Mouse (Mus musculus): ENCODE measurements around the gene Ace. TPM values are rescaled to one million over a fixed set of nuclear protein-coding genes. Genes with fewer than 3 reads are reported as not detected.

The Ace gene
- polyA plus RNA-seq, 1 experiment from 2014 or later: 0.44 TPM

DNA sequence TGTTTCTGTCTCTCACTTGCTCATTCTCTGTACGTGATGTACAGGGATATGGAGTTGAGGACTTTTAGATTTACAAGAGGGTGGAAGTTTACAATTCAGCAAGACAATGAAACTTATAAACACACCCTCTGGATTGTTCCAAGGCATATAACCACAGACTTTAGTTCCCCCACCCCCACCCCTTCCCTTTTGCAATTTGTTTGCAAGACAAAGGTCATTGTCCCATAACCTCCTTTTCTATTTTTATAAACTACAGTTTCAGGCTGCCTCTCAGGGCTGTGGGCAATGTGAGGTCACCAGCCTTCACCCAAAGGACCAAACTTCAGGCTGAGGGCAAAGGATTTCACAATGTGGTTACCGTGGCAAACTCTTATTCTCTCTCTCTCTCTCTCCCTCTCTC lies 22.5 kb downstream of the Ace start:
- DNase-seq (ENCODE audit: low spot score) (no peak), ATAC-seq (ENCODE audit: insufficient read depth, low FRiP score, low TSS enrichment) (no peak)
- H3K27me3 ChIP-seq (ENCODE audit: control insufficient read depth, insufficient read depth, low read length): no peaks in the 10 kb centered on the region
- no peak overlapping the region for H3K4me3 ChIP-seq (ENCODE audit: low read depth, low read length)
- no peaks in the 10 kb centered on the region for H3K4me1 ChIP-seq (ENCODE audit: control insufficient read depth, insufficient read depth, low read length)
- 59% methylated on average over 2 of the region's 2 CpGs for WGBS
- no peak overlapping the region for H3K4me2 ChIP-seq (ENCODE audit: low read depth)
- no peak overlapping the region for H3K27ac ChIP-seq (ENCODE audit: low read depth, low read length)
- no peak overlapping the region for H3K9ac ChIP-seq (ENCODE audit: low read length)
- H3K9me3 ChIP-seq (ENCODE audit: control insufficient read depth, low read length): no peaks in the 10 kb centered on the region
- no peaks in the 10 kb centered on the region for H3K36me3 ChIP-seq (ENCODE audit: control insufficient read depth, insufficient read depth, low read length)

DNA sequence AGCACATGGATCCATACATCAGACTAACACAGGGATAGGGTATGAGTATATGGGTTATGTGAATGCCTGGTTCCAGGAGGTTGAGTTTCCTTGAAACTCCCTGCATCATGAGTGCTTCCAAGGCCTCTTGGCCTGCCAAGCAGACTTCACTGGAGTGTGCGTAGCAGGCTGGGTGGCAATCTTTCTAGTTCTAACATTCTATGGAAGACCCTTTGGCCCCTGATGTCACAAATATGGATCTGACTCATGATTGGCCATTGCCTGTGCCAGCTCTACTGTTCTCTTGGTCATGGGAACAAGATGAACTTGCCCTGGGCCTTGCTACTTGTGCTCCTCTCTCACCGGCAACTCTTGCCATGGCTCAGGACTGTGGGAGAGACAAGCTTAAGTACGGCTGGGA lies 26.6 kb downstream of the Ace start, which contains the start of gene Ace3:
Gene Ace3, plus strand, starts transcription at position 301 of the 400 bp plus-strand sequence.
- H3K36me3 ChIP-seq (ENCODE audit: control insufficient read depth, insufficient read depth, low read length): no peaks in the 10 kb centered on the region
- no peak for DNase-seq (ENCODE audit: low spot score)
- WGBS: 91% methylated on average over 3 of the region's 3 CpGs
- H3K4me3 ChIP-seq (ENCODE audit: low read depth, low read length): no peak within 1 kb of the TSS
- H3K27ac ChIP-seq (ENCODE audit: low read depth, low read length): no peak within 1 kb of the TSS
- ATAC-seq (ENCODE audit: insufficient read depth, low FRiP score, low TSS enrichment): no peak
- H3K27me3 ChIP-seq (ENCODE audit: control insufficient read depth, insufficient read depth, low read length): no peaks in the 10 kb centered on the region
- H3K9me3 ChIP-seq (ENCODE audit: control insufficient read depth, low read length): no peaks in the 10 kb centered on the region
- no peaks in the 10 kb centered on the region for H3K4me1 ChIP-seq (ENCODE audit: control insufficient read depth, insufficient read depth, low read length)
- H3K9ac ChIP-seq (ENCODE audit: low read length): no peak within 1 kb of the TSS
- H3K4me2 ChIP-seq (ENCODE audit: low read depth): no peak within 1 kb of the TSS

DNA sequence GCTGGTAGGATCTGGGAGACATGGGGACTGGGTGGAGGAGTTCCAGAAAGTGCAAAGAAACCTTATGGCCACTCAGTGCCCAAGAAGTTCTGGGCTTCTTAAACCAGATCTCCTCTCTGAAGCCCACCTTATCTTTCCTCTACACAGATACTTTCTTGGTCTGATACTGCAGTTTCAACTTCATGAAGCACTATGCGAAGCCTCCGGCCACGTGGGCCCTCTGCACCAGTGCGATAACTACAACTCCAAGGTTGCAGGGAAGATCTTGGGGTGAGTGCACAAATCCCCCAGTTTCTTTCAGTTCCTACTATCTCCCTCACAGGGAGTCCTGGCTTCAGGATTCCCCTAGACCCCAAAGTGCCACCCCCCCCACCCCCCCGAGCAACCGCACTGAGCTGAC lies 32.3 kb downstream of the Ace start:
- 94% methylated on average over 6 of the region's 6 CpGs for WGBS
- H3K9me3 ChIP-seq (ENCODE audit: control insufficient read depth, low read length): no peaks in the 10 kb centered on the region
- no peak for DNase-seq (ENCODE audit: low spot score)
- no peaks in the 10 kb centered on the region for H3K36me3 ChIP-seq (ENCODE audit: control insufficient read depth, insufficient read depth, low read length)
- ATAC-seq (ENCODE audit: insufficient read depth, low FRiP score, low TSS enrichment): no peak
- no peak overlapping the region for H3K4me3 ChIP-seq (ENCODE audit: low read depth, low read length)
- no peaks in the 10 kb centered on the region for H3K4me1 ChIP-seq (ENCODE audit: control insufficient read depth, insufficient read depth, low read length)
- H3K9ac ChIP-seq (ENCODE audit: low read length): no peak overlapping the region
- H3K27ac ChIP-seq (ENCODE audit: low read depth, low read length): no peak overlapping the region
- no peaks in the 10 kb centered on the region for H3K27me3 ChIP-seq (ENCODE audit: control insufficient read depth, insufficient read depth, low read length)
- no peak overlapping the region for H3K4me2 ChIP-seq (ENCODE audit: low read depth)

DNA sequence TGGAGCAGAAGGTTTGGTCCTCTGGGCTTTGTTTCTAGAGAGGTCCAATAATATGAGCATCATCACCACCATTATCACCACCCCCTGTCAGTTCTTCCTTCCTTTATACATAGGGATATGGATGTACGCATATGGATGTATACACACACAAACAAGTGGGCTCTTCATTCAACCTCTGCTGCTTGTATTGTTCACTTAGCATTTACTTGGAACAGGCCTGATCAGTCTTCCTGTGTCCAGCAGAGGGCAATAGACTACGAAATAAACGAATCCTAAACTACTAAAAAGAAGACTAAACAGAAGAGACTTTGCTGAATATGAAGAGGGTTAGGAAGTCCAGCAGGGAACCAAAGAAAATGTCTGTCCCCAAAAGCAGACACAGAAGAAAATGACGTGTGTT lies 34.0 kb downstream of the Ace start:
- no peaks in the 10 kb centered on the region for H3K36me3 ChIP-seq (ENCODE audit: control insufficient read depth, insufficient read depth, low read length)
- no peaks in the 10 kb centered on the region for H3K9me3 ChIP-seq (ENCODE audit: control insufficient read depth, low read length)
- no peak overlapping the region for H3K9ac ChIP-seq (ENCODE audit: low read length)
- no peak overlapping the region for H3K27ac ChIP-seq (ENCODE audit: low read depth, low read length)
- no peaks in the 10 kb centered on the region for H3K27me3 ChIP-seq (ENCODE audit: control insufficient read depth, insufficient read depth, low read length)
- no peak overlapping the region for H3K4me3 ChIP-seq (ENCODE audit: low read depth, low read length)
- H3K4me2 ChIP-seq (ENCODE audit: low read depth): no peak overlapping the region
- DNase-seq (ENCODE audit: low spot score): no peak
- no peaks in the 10 kb centered on the region for H3K4me1 ChIP-seq (ENCODE audit: control insufficient read depth, insufficient read depth, low read length)
- 56% methylated on average over 4 of the region's 4 CpGs for WGBS
- no peak for ATAC-seq (ENCODE audit: insufficient read depth, low FRiP score, low TSS enrichment)

DNA sequence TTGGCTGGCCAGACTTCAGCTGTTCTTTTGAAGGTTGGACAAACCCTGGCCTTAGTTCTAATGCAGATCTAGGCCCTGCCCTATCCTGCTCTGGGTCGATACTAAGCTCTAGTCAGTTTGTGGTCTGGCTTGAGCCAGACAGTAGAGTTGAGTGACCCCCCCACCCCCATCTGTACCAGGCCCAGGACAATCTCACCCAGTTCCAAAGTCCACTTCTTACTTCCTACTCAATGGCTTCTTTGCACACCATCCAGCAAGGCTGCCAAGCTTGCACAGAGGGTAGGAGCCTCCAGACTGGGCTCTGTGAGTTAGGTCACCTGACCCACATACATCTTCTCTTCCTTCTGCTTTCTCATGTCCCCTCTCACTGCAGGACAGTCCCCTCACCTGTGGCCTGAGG lies 36.8 kb downstream of the Ace start:
- H3K9me3 ChIP-seq (ENCODE audit: control insufficient read depth, low read length): no peaks in the 10 kb centered on the region
- no peak for ATAC-seq (ENCODE audit: insufficient read depth, low FRiP score, low TSS enrichment)
- H3K36me3 ChIP-seq (ENCODE audit: control insufficient read depth, insufficient read depth, low read length): no peaks in the 10 kb centered on the region
- no peak overlapping the region for H3K4me2 ChIP-seq (ENCODE audit: low read depth)
- no peak for DNase-seq (ENCODE audit: low spot score)
- no peaks in the 10 kb centered on the region for H3K27me3 ChIP-seq (ENCODE audit: control insufficient read depth, insufficient read depth, low read length)
- no peak overlapping the region for H3K27ac ChIP-seq (ENCODE audit: low read depth, low read length)
- H3K4me3 ChIP-seq (ENCODE audit: low read depth, low read length): no peak overlapping the region
- no peaks in the 10 kb centered on the region; the same call in 1 of the 2 replicates for H3K4me1 ChIP-seq (ENCODE audit: control insufficient read depth, insufficient read depth, low read length)
- WGBS: 68% methylated on average over 1 of the region's 1 CpGs
- no peak overlapping the region for H3K9ac ChIP-seq (ENCODE audit: low read length)

DNA sequence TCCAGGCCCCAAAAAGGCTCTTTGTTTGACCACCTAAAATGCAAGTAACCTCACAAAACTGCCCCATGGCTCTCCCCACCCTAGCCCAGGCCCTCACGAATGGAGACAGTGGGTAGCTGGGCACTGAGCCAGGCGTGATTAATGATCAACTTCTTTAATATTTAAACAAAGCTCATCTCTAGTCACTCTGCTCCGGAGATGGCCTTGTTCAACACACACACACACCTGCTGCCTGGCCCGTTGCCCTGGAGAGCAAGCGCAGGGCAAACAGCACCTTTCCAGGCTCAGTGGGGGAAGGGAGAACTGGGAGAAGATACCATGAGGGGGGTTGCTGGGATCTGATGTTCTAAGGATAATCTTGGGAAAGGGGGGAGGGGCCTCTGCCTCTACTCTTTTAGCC lies 38.2 kb downstream of the Ace start:
- Histone ChIP-seq H3K4me1 (ENCODE audit: control insufficient read depth, insufficient read depth, low read length) (no peaks in the 10 kb centered on the region; the same call in 1 of the 2 replicates), H3K4me3 (ENCODE audit: low read depth, low read length) (no peak overlapping the region), H3K9me3 (ENCODE audit: control insufficient read depth, low read length) (no peaks in the 10 kb centered on the region), H3K4me2 (ENCODE audit: low read depth) (no peak overlapping the region), H3K36me3 (ENCODE audit: control insufficient read depth, insufficient read depth, low read length) (no peaks in the 10 kb centered on the region), H3K27me3 (ENCODE audit: control insufficient read depth, insufficient read depth, low read length) (0 out of 2 replicates have a peak, but pooled peaks cover 3% of the 10 kb centered on the region), H3K9ac (ENCODE audit: low read length) (no peak overlapping the region), H3K27ac (ENCODE audit: low read depth, low read length) (no peak overlapping the region)
- WGBS: 48% methylated on average over 5 of the region's 5 CpGs
- ATAC-seq (ENCODE audit: insufficient read depth, low FRiP score, low TSS enrichment) (no peak), DNase-seq (ENCODE audit: low spot score) (no peak)

DNA sequence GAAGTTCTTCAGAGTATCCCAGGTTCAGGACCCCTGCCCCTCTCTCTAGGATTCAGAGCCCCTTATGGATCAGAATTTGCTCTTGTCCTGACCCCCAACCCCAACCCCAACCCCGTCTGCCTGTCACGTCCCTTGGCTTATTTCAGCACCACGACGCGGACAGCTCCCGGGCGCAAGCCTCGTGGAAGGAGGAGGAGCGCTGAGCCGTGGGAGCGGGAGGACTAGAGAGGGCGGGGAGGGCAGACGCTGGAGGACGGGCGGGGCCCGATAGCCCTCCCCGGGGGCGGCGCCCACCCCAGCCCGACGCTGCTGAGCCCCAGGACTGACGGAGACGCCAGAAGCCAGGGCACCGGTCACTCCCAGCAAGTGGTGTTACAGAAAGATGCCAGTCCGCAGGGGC lies 40.1 kb downstream of the Ace start, which contains the start of gene Kcnh6:
Gene Kcnh6, plus strand, starts transcription at position 304 of the 400 bp plus-strand sequence.
- no peak within 1 kb of the TSS for H3K4me3 ChIP-seq (ENCODE audit: low read depth, low read length)
- under 1% methylated on average over 24 of the region's 25 CpGs for whole genome bisulfite sequencing

DNA sequence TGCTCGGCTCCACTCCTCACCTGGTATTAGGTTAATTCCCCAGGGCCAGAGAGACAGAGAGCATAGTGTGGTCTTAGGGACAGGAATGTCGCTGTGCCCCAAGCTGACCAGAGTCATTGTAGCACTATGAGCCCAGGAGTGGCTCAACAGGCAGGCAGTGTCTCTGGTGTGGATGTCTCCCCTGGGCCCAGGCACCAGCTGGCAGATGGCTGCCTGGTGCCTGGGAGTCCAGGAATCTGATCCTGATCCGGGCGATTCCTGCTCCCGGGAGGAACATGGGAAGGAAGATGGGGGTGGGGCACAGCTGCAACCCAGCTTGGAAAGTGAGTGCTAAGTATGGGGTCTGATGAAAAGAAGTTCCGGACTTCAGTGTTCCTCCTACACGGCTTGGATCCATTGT lies 45.0 kb downstream of the Ace start:
- no peak overlapping the region for H3K4me3 ChIP-seq (ENCODE audit: low read depth, low read length)
- 52% methylated on average over 7 of the region's 7 CpGs for WGBS
- H3K36me3 ChIP-seq (ENCODE audit: control insufficient read depth, insufficient read depth, low read length): no peaks in the 10 kb centered on the region
- no peak overlapping the region for H3K27ac ChIP-seq (ENCODE audit: low read depth, low read length)
- H3K27me3 ChIP-seq (ENCODE audit: control insufficient read depth, insufficient read depth, low read length): 0 out of 2 replicates have a peak, but pooled peaks cover 3% of the 10 kb centered on the region
- no peaks in the 10 kb centered on the region; the same call in 1 of the 2 replicates for H3K4me1 ChIP-seq (ENCODE audit: control insufficient read depth, insufficient read depth, low read length)
- no peak overlapping the region for H3K9ac ChIP-seq (ENCODE audit: low read length)
- ATAC-seq (ENCODE audit: insufficient read depth, low FRiP score, low TSS enrichment) (no peak), DNase-seq (ENCODE audit: low spot score) (no peak)
- no peak overlapping the region for H3K4me2 ChIP-seq (ENCODE audit: low read depth)
- H3K9me3 ChIP-seq (ENCODE audit: control insufficient read depth, low read length): no peaks in the 10 kb centered on the region

More for the DNA sequence above, 40.1 kb downstream of the Ace start, which contains the start of gene Kcnh6:
- Histone ChIP-seq H3K36me3 (ENCODE audit: control insufficient read depth, insufficient read depth, low read length) (no peaks in the 10 kb centered on the region), H3K4me1 (ENCODE audit: control insufficient read depth, insufficient read depth, low read length) (no peaks in the 10 kb centered on the region; the same call in 1 of the 2 replicates), H3K4me2 (ENCODE audit: low read depth) (peak within 1 kb of the TSS; percentile 27), H3K9me3 (ENCODE audit: control insufficient read depth, low read length) (no peaks in the 10 kb centered on the region), H3K9ac (ENCODE audit: low read length) (no peak within 1 kb of the TSS), H3K27ac (ENCODE audit: low read depth, low read length) (no peak within 1 kb of the TSS), H3K27me3 (ENCODE audit: control insufficient read depth, insufficient read depth, low read length) (0 out of 2 replicates have a peak, but pooled peaks cover 3% of the 10 kb centered on the region)
- DNase-seq (ENCODE audit: low spot score) (peak; percentile 75), ATAC-seq (ENCODE audit: insufficient read depth, low FRiP score, low TSS enrichment) (no peak)

DNA sequence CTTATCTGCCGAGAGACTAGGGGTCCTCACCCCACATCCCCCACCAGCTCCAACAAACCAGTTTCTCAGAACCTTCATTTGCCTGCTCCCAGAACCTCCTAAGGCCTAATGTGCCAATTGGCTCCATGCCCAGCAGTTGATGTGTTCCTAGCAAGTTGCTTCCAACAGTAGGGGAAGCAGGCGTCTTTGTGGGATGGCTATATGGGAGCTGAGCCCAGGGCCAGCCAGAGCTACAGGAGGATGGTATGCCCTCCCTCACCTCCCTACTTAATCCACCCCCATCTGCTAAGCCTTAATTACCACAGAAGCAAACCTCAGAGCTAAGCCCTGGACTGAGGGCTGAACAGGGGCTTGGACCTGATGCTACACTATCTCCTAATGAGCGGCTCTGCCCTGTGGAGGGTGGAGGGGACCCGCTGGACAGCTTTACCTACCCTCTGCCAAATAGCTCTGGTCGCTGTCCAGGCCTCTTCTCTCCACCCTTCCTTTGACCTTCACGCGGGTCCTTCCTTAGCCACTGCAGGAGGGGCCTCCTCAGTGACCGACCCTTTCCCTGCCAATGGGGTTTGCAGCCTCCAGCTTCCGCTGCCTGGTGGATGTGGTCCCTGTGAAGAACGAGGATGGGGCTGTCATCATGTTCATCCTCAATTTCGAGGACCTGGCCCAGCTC lies 45.9 kb downstream of the Ace start:
- H3K27me3 ChIP-seq (ENCODE audit: control insufficient read depth, insufficient read depth, low read length): 0 out of 2 replicates have a peak, but pooled peaks cover 3% of the 10 kb centered on the region
- H3K36me3 ChIP-seq (ENCODE audit: control insufficient read depth, insufficient read depth, low read length): no peaks in the 10 kb centered on the region
- H3K9ac ChIP-seq (ENCODE audit: low read length): no peak overlapping the region
- ATAC-seq (ENCODE audit: insufficient read depth, low FRiP score, low TSS enrichment): no peak
- WGBS: 72% methylated on average over 11 of the region's 11 CpGs
- no peak overlapping the region for H3K4me2 ChIP-seq (ENCODE audit: low read depth)
- no peaks in the 10 kb centered on the region for H3K4me1 ChIP-seq (ENCODE audit: control insufficient read depth, insufficient read depth, low read length)
- no peak overlapping the region for H3K4me3 ChIP-seq (ENCODE audit: low read depth, low read length)
- no peak overlapping the region for H3K27ac ChIP-seq (ENCODE audit: low read depth, low read length)
- no peaks in the 10 kb centered on the region for H3K9me3 ChIP-seq (ENCODE audit: control insufficient read depth, low read length)
- no peak for DNase-seq (ENCODE audit: low spot score)

Data from neural tube, embryonic 11.5 days (tissue).